7 mouse cellular contexts compared by ENCODE assay signal in genomic region chr3:146500003-146500809, GRCm38 (mm10). TPM values are rescaled to one million over a fixed set of nuclear protein-coding genes. Genes with fewer than 3 reads are reported as not detected.
DNase-seq lines count a peak whose midpoint lies in the region; ATAC-seq and TF ChIP-seq lines count a peak whose summit lies in the region.

No protein-coding gene starts in this region.

- ATAC-seq in kidney, postnatal 0 days (replicated peaks; ENCODE audit: low FRiP score, low read depth), result peak; percentile 78
- ATAC-seq in lung, postnatal 0 days, result peak; percentile 72

- H3K9ac ChIP-seq in kidney, postnatal 0 days (ENCODE audit: low read depth, low read length), result peak overlapping the region; percentile 95
- peak overlapping the region; percentile 94 for H3K9ac ChIP-seq in lung, postnatal 0 days (replicated peaks; ENCODE audit: low read depth)

- under 1% methylated on average over 51 of the region's 57 CpGs for WGBS in kidney, postnatal 0 days
- under 1% methylated on average over 32 of the region's 57 CpGs for WGBS in lung, postnatal 0 days
- under 1% methylated on average over 57 of the region's 57 CpGs for WGBS in olfactory bulb, adult 2 months

- peak overlapping the region; percentile 98 for H3K27ac ChIP-seq in kidney, postnatal 0 days
- H3K27ac ChIP-seq in lung, postnatal 0 days (ENCODE audit: low read length), result peak overlapping the region; percentile 99
- H3K27ac ChIP-seq in olfactory bulb, adult 2 months (ENCODE audit: insufficient read depth, low read depth, low read length), result peak overlapping the region; percentile 75; the same call in 1 of the 2 replicates

- no peak; the same call in 1 of the 2 replicates for TF ChIP-seq EP300 in lung, postnatal 0 days (IDR thresholded peaks at IDR 0.05)

- peaks cover 9% of the 10 kb centered on the region; the same call in 1 of the 2 replicates for H3K36me3 ChIP-seq in kidney, postnatal 0 days (ENCODE audit: insufficient read depth, low read length)
- no peaks in the 10 kb centered on the region for H3K36me3 ChIP-seq in lung, postnatal 0 days (ENCODE audit: insufficient read depth, low read length)

- peaks cover 15% of the 10 kb centered on the region; the same call in 1 of the 2 replicates for H3K4me1 ChIP-seq in kidney, postnatal 0 days (replicated peaks; ENCODE audit: insufficient read depth, low read length)
- peaks cover 3% of the 10 kb centered on the region; the same call in 1 of the 2 replicates for H3K4me1 ChIP-seq in lung, postnatal 0 days (ENCODE audit: insufficient read depth, low read depth, low read length)
- peaks cover 4% of the 10 kb centered on the region for H3K4me1 ChIP-seq in olfactory bulb, adult 2 months (ENCODE audit: control insufficient read depth, insufficient read depth, low read length)

- peak; percentile 82 for DNase-seq in CD4-positive, CD25-positive, alpha-beta regulatory T cell, adult 2 months (ENCODE audit: low read depth, low spot score)
- peak; percentile 67 for DNase-seq in MEL-GATA-1-ER (ENCODE audit: extremely low read depth, low read depth)
- DNase-seq in embryo, embryonic 10.5 days (ENCODE audit: low spot score), result peak; percentile 68
- DNase-seq in heart, adult 9 months (ENCODE audit: low spot score in 2 of 2), result peak; percentile 25 to 36
- DNase-seq in kidney, postnatal 0 days (ENCODE audit: low spot score), result peak; percentile 69
- peak; percentile 78 for DNase-seq in lung, postnatal 0 days (ENCODE audit: low spot score)

- H3K4me3 ChIP-seq in kidney, postnatal 0 days (replicated peaks; ENCODE audit: low read depth, low read length), result peak overlapping the region; percentile 92
- peak overlapping the region; percentile 96 for H3K4me3 ChIP-seq in lung, postnatal 0 days (ENCODE audit: low read depth, low read length)
- H3K4me3 ChIP-seq in olfactory bulb, adult 2 months (ENCODE audit: insufficient read depth, low read depth, low read length), result peak overlapping the region; percentile 61

- H3K4me2 ChIP-seq in kidney, postnatal 0 days (ENCODE audit: low read length), result peak overlapping the region; percentile 65
- peak overlapping the region; percentile 64 for H3K4me2 ChIP-seq in lung, postnatal 0 days (replicated peaks; ENCODE audit: low read depth, low read length)

- TF ChIP-seq CTCF in kidney, postnatal 0 days (IDR thresholded peaks at IDR 0.05; ENCODE audit: low read depth), result no peak
- no peak for TF ChIP-seq CTCF in lung, postnatal 0 days (IDR thresholded peaks at IDR 0.05)
- TF ChIP-seq CTCF in olfactory bulb, adult 2 months (IDR thresholded peaks at IDR 0.05; ENCODE audit: insufficient read depth, low read depth, low read length), result no peak

- TF ChIP-seq POLR2A in olfactory bulb, adult 2 months (IDR thresholded peaks at IDR 0.05; ENCODE audit: insufficient read depth, low read depth, low read length), result no peak

- H3K9me3 ChIP-seq in kidney, postnatal 0 days (replicated peaks; ENCODE audit: low read length), result no peaks in the 10 kb centered on the region
- no peaks in the 10 kb centered on the region for H3K9me3 ChIP-seq in lung, postnatal 0 days (ENCODE audit: low read length)

- H3K27me3 ChIP-seq in kidney, postnatal 0 days (ENCODE audit: insufficient read depth, low read length), result no peaks in the 10 kb centered on the region
- H3K27me3 ChIP-seq in lung, postnatal 0 days (replicated peaks; ENCODE audit: insufficient read depth, low read length), result no peaks in the 10 kb centered on the region

RNA-seq across cellular contexts. Expression of gene Gng5, which starts 0.6 kb away (rescaled TPM):
- 1,152 and 1,249 TPM in 2 replicates for polyA plus RNA-seq in kidney, postnatal 0 days (2015; fragmentation: Nextera tagmentation; extraction: Ambion mirVana)
- 1,414 and 1,430 TPM in 2 replicates for polyA plus RNA-seq in lung, postnatal 0 days (2015; fragmentation: Nextera tagmentation; extraction: Ambion mirVana)
- polyA plus RNA-seq in olfactory bulb, adult 2 months (2012; ENCODE audit: insufficient read depth, insufficient read length, low replicate concordance, missing spikeins), result not detected in 2 replicates

RNA-seq across cellular contexts. Expression of gene Spata1, which starts 0.7 kb away (rescaled TPM):
- 4.5 and 5.0 TPM in 2 replicates for polyA plus RNA-seq in kidney, postnatal 0 days (2015; fragmentation: Nextera tagmentation; extraction: Ambion mirVana)
- polyA plus RNA-seq in lung, postnatal 0 days (2015; fragmentation: Nextera tagmentation; extraction: Ambion mirVana), result 4.4 and 5.8 TPM in 2 replicates
- not detected in 2 replicates for polyA plus RNA-seq in olfactory bulb, adult 2 months (2012; ENCODE audit: insufficient read depth, insufficient read length, low replicate concordance, missing spikeins)

RNA-seq across cellular contexts. Expression of gene Rpf1, which starts 21.0 kb away (rescaled TPM):
- polyA plus RNA-seq in kidney, postnatal 0 days (2015; fragmentation: Nextera tagmentation; extraction: Ambion mirVana), result 58.1 and 59.7 TPM in 2 replicates
- polyA plus RNA-seq in lung, postnatal 0 days (2015; fragmentation: Nextera tagmentation; extraction: Ambion mirVana), result 38.4 and 39.8 TPM in 2 replicates
- polyA plus RNA-seq in olfactory bulb, adult 2 months (2012; ENCODE audit: insufficient read depth, insufficient read length, low replicate concordance, missing spikeins), result not detected in 2 replicates

RNA-seq across cellular contexts. Expression of gene Ctbs, which starts 50.6 kb away (rescaled TPM):
- polyA plus RNA-seq in kidney, postnatal 0 days (2015; fragmentation: Nextera tagmentation; extraction: Ambion mirVana), result 17.8 and 19.0 TPM in 2 replicates
- 14.8 and 15.9 TPM in 2 replicates for polyA plus RNA-seq in lung, postnatal 0 days (2015; fragmentation: Nextera tagmentation; extraction: Ambion mirVana)
- not detected in 2 replicates for polyA plus RNA-seq in olfactory bulb, adult 2 months (2012; ENCODE audit: insufficient read depth, insufficient read length, low replicate concordance, missing spikeins)

Comparison
In these comparisons a context has a peak if more than half of its experiments do, and no peak if none do; other contexts are left out.
1. Peak in every context shown above with its lines: DNase-seq, ATAC-seq, H3K4me3 ChIP-seq and H3K27ac ChIP-seq.
2. DNase-seq: peak in every context shown above with its lines; median percentile 82 in CD4-positive, CD25-positive, alpha-beta regulatory T cell, adult 2 months; 78 in lung, postnatal 0 days; 69 in kidney, postnatal 0 days; 68 in embryo, embryonic 10.5 days; 67 in MEL-GATA-1-ER; 30 in heart, adult 9 months.
3. RNA of gene Gng5, which starts 0.6 kb away (polyA plus RNA-seq): 1,414 to 1,430 TPM in lung, postnatal 0 days and 1,152 to 1,249 TPM in kidney, postnatal 0 days; not detected in olfactory bulb, adult 2 months; every median in the first group is over 1,000 times any median in the second.